Mouse (Mus musculus) thymus, postnatal 36 days (tissue): Measurements from ENCODE around the gene Amigo1.
"Not testable (repeated sequence)": the region's sequence is repeated elsewhere in the genome, so short reads cannot be mapped to it uniquely, and the experiment has no call there.

ENCODE experiments used
- DNase-seq, 2 experiments: peaks; one replicate each; pipeline ENCODE4 v3.0.0; 2022; ENCODE audit warnings: mixed read lengths in 2 of 2

Gene Amigo1

DNA sequence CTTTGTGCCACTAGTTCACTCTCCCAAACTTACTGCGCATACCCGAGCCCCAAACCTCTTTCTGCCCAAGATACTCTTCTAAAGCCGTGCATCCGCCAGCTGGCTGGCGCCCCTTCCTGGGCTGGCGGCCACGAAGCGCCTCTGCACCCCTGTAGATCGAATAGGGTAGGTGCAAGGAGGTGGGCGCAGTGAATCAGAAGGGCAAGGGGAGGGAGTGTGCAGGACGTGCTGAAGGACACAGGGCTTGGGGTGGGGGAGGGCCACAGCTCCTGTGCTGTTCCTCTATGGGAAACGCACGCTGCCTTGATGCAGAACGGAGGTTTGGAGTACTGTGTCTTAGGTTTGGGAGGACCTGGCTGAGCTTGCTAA lies 24.6 kb downstream of the Amigo1 start, which contains the start of gene Atxn7l2:
Gene Atxn7l2, minus strand, starts transcription at position 164 of the 369 bp plus-strand sequence.
- DNase-seq, result no peak

DNA sequence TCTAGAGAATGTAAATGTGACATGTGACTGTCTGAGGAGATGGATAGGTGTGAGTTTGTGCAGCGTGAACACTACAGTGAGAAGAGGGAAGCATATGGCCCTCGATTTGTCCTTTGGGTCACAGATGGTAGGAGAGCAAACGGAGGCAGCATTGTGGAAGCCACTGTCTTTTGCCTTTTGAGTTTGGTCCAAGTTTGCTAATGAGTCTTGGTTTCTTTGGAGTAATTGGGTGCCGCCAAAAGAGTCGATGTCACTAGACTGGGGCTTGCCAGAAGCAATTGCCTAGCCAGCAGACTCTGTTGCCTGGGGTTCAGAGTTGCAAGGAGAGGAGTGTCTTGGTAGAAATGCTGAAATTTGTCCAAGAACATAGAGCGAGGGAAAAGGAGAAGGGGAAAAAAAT lies 25.7 kb downstream of the Amigo1 start:
- DNase-seq, result no peak

DNA sequence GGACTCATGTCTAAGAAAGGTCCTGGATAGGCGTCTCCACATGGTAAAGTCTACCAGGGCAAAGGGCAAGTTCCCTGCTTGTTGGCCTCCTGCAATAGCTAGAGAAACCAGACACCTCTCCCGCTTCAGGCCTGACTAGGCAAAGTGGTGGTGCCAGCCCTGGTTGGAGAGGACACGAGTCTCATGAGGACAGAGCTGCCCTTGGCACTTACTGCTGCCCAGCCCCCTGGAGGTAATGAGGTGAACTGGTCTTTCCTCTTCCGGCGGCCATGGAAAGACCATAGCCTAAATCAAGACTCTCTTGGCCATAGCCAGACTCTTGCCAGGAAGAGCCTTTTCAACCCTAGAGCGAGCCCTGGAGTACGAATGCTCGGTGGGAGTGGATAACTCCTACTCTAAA lies 26.3 kb downstream of the Amigo1 start:
- no peak for DNase-seq

DNA sequence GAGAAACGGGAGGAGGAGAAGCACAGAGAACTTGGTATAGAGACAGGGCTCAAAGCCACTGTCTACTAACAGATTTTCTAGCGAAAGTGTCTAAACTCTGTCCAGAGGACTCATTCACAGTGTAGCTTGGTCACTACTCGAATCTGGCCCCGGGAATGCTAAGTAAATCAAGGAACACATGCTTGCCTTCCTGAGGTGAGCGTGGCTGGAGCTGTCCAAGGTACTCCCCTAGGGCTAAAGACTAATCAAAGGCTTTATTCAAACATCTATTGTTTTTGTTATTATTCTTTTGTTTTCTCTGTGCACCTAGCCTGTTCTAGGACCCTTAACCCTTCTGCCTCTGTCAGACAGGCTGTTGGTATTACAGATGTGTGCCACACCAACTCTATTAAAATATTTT lies 28.6 kb downstream of the Amigo1 start:
- no peak for DNase-seq

DNA sequence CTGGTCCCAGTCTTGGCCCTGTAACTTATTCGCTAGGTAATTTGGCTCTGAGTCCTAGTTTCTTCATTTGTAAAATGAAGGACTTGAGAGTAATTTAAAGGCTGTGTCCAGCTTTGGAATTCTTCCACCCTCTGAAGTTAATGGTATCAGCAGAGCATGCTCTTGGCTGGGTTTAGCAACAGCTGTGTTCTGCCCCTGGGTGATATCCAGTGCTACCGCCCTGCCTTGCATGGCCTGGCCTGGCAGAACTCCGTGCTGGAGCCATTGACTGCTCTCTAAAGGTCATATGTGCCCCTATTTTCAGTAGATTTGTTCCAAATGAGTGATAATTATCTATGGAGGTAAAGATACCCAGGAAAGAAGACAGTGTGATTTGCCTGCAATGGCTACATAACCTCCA lies 34.5 kb downstream of the Amigo1 start:
- DNase-seq, result no peak

DNA sequence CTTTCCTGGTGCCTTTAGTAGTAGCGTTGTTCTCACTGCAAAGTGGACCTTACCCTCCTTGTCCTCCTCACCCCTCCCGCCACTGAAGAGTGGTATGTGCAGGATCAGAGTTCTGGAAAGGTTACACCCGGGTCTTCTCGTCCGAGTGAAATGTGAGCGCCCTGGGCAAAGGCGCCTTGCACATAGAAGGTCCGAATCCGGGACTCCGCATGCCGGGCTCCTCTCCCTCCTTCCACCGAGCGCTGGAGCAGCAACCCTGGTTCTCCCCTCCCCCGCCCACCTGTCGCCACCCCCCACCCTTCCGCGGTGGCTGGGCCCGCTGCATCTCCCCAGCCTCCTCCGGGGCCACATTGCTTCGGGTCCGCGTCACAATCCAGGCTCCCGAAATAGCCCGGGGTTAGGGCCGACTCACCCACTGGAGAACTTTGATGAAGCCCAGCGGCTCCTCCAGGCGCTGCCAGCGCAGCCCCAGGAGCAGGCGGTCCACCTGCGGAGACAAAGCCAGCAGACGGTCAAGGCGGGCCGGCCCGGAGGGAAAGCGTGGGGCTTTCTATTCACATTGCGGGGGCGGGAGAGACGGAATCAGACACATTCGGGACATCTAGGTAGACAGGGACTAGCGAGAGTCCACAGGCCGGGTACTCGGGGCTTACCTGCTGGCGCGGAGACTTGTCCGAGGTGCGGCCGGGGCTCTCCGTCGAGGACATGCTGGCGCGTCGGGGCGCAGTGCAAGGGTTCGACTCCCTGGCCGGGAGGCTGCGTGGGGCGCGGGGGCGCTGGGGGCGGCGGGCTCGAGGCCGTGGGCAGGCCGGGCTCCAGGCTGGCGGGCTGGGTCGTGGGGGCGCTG lies 39.8 kb downstream of the Amigo1 start:
- DNase-seq, result no peak

DNA sequence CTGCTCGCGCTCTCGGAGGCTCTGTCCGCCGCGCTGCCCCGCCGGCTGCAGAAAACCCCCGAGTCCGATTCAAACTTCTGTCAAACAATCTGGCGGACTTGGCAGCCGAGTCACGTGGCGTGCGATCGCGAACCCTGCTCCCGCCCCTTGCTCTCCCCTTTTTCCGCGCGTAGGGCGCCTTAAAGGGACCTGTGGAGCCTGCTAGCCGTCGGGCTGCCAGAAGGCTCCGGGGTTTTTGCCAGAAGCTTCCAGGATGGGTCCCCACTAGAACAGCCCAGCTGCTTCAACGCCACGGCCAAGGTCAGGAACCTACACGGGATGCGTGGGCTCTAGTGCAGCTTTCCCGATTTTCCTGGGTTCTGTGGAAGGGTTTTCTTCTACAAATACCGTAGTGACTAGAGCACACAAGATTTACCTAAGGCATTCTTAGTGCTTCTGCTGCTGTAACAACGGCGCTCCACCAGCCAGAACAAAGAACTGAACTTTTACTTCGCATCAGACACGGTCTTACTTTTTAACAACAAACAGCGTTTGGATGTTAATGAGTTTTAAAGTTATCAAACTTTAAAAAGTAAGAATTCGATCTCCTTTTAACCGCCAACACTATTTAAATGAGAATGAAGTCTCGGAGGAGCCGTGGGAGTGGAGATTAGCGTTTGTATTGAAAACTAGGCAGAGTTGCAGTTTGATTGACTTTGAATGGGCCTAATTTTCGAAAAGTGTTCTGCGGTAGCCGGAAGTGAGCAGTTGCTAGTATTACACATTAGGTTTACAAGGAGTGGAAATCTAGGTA lies 40.6 kb downstream of the Amigo1 start, which contains the start of gene Sypl2:
Gene Sypl2, minus strand, starts transcription at position 91 of the 793 bp plus-strand sequence.
- DNase-seq, result peak in 1 of 2 experiments; percentile 28

DNA sequence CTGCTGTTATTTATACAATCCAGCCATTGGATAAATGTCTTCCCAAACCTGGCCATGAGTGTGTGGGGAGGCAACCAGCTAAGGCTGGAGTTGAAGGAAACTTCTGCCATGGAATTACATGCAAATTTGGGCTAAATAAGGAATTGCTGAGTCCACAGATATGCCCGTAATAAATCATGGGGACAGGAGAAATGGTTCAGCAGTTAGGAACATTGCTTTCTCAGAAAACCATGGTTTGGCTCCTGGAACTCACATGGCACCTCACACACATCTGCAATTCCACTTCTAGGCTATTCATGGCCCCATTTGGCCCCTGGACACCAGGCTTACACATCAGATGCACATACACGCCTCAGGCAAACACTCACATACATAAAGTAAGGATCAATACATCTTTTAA lies 41.4 kb downstream of the Amigo1 start:
- no peak for DNase-seq

DNA sequence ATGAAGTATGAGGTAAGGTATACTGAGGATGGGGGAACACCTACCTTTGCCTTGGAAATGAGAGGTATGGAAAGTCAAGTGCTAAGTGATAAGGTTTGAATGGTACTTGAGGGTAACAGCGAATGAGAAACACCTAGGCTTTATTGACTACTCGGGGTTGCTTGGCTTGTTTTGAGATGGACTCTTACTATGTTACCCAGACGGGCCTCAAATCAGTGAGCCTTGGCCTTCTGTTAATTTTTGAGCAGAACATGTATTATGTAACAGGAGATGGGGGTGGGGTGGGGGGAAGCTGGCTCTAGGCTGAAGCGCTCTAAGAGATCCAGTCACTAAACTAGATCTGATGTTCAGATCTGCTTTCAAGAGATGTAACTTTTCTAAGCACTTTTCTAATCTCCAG lies 45.5 kb downstream of the Amigo1 start:
- no peak for DNase-seq

DNA sequence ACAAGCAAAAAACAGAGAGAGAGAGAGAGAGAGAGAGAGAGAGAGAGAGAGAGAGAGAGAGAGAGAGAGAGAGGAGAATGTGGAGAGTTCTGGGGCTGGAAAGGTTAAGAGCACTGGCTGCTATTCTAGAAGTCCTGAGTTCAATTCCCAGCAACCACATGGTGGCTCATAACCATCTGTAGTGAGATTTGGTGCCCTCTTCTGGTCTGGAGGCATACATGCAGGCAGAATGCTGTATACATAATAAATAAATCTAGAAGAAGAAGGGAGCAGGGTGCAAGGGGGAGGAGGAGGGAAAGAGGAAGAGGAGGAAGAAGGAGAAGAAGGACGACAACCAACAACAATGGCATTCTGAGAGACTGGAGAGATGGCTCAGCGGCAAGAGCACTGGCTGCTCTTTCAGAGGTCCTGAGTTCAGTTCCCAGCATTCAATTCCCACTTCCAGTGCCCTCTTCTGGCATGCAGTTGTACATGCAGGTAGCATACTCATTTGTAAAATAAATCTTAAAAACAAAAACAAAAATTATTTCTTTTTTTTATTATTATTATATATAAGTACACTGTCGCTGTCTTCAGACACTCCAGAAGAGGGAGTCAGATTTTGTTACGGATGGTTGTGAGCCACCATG lies 51.5 kb downstream of the Amigo1 start:
- DNase-seq, result not testable (repeated sequence)

DNA sequence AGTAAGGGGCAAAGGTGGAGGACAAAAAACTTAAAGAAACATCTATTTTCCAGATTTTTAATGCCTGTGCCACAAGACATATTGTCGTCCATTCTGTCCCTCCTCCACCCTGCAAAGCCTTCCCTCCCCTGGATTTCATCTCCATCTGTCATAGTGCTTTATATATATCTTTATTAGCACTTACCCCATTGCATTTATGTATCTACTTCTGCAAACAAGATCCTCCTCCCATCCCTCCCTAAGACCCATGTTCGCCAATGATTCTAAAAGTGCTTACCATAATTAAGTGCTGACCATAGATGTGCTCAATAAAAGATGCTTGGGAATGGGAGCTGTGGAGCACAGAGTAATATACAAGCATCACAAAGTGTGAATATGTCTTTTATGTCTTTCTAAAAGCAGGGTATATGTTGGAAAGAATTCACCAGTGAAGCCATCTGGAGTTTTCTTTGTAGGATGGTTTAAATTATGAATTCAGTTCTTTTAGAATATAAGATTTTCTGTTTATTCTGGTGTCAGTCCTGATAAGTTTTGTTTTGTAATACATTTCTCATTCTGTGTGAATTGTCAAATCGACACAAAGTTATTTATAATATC lies 55.2 kb downstream of the Amigo1 start:
- no peak for DNase-seq
